Mouse (Mus musculus) lung, adult 2 months (tissue): ENCODE measurements around the gene Prps1l1. TPM values are rescaled to one million over a fixed set of nuclear protein-coding genes. Genes with fewer than 3 reads are reported as not detected.

ENCODE experiments used
- DNase-seq: peaks from one replicate; pipeline ENCODE4 v3.0.0; 2022
- H3K4me1 ChIP-seq: fragments of 200-500 bp; 2 replicates; pipeline ENCODE4 v1.6.1; 2011; ENCODE audit warnings: low read length; ENCODE audit not compliant: control insufficient read depth, insufficient read depth
- H3K4me3 ChIP-seq: fragments of 200-500 bp; replicated peaks from 2 replicates; pipeline ENCODE3; 2011; ENCODE audit warnings: low read depth, mild to moderate bottlenecking, control low read depth, low read length; ENCODE audit errors: extremely low read depth
- CTCF ChIP-seq: fragments of 200-500 bp; IDR thresholded peaks from 2 replicates; pipeline ENCODE4 v1.5.1; 2011; ENCODE audit warnings: mild to moderate bottlenecking, low read length, control low read depth; ENCODE audit not compliant: insufficient read depth
- POLR2A ChIP-seq: fragments of 200-500 bp; IDR thresholded peaks from 2 replicates; pipeline ENCODE4 v1.6.1; 2011; ENCODE audit warnings: low read depth, mild to moderate bottlenecking, control low read depth, low read length, borderline replicate concordance; ENCODE audit errors: extremely low read depth
- WGBS: fragments of 180-500 bp; shearing (Covaris S2); methylation state at CpG from one replicate; pipeline ENCODE4 v1.1.7; 2018; 5-methylcytosine and 5-hydroxymethylcytosine counted together
- polyA plus RNA-seq: library from polyadenylated mRNA; depleted of rRNA; stranded (reverse); fragments of >200 nt; gene quantifications from 2 replicates; pipeline ENCODE4 v1.2.3, GENCODE M21; 2012; rRNA removed

The Prps1l1 gene
- polyA plus RNA-seq, 1 experiment, result not detected

DNA sequence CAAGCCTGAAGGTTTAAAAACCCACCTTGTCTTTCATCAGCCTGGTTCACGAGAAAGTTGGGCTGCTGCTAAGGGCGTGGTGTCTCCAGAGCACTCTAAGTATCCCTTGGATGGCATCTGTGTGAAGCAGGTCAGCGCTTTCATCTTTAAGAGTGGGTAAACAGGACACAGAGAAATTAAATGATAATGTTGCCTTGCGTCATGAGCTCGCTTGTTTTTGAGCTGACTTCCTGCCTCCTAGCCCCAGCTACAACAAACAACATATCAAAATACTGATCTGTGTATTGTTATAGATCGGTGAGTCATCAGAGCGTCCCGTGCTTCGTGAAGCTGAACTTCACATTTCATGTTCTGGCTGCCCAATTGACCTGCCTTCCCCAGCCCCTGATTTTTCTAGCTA, 36.7 kb downstream of the Prps1l1 start:
- TF ChIP-seq POLR2A (no peak), CTCF (no peak)
- WGBS, result 48% methylated on average over 9 of the region's 9 CpGs
- Histone ChIP-seq H3K4me3 (no peak overlapping the region), H3K4me1 (peaks cover 6% of the 10 kb centered on the region)
- no peak for DNase-seq

DNA sequence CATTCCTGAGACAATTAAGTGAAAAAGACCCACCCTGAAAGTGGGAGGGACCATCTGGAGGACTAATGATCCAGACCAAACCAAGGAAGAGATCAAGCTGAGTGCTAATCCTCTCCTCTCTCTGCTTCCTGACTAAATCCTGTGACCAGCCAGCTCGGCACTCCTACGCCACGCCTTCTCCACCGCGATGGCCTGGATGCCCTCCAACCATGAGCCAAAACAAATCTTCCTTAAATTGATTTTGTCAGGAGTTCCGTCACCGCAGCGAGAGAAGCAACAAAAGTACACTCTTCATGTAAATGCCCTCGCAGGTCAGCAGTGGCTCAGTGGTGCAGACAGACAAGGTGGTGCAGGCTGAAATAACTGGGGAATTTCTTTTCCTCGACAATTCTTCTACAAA, 37.5 kb downstream of the Prps1l1 start:
- DNase-seq, result no peak
- Histone ChIP-seq H3K4me3 (no peak overlapping the region), H3K4me1 (peaks cover 6% of the 10 kb centered on the region)
- 41% methylated on average over 10 of the region's 10 CpGs for WGBS
- TF ChIP-seq POLR2A (no peak), CTCF (no peak)

DNA sequence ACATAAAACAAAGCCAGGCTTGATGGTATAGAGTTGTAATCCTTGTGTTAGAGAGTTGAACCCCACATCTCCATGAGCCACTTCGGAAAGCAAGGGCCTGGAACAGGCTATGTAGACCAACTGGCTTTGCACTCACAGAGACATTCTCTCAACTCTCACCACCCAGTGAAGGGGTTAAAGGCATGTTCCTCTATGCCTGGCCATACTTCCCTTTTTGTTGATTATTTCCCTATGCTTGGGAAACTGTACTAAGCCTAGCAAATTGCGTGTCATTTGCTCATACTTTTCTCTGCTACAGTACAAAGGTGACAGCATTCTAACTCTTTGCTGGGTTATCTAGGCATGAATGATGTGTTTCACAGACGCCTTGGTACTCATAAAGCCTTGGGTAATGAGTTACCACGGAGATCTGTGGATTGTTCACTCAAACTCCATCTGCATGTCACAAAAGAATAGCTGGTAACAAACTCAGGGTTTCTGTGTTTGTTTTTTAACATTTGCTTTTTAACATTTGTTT, 41.4 kb downstream of the Prps1l1 start:
- Histone ChIP-seq H3K4me3 (no peak overlapping the region), H3K4me1 (peaks cover 6% of the 10 kb centered on the region)
- TF ChIP-seq POLR2A (no peak), CTCF (no peak)
- 66% methylated on average over 4 of the region's 4 CpGs for WGBS
- no peak for DNase-seq

DNA sequence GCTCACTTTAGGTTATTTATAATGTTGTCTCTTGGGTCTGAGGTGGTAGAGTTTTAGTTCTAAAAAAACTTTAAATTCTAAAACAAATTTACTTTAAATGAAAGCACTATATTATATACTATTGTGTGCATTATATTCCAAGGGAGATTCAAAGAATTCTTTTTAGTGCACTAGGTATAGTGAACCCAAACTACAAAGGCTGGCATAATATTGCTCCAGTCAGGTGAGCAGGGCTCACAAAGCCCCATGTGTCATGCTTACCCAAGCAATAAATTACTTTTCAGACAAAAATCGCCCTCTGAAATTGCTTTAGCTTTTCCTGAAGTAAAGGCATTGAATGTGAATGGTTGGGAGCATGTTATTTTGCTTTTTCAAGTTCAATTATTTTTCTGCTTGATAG, 43.0 kb downstream of the Prps1l1 start:
- TF ChIP-seq POLR2A (no peak), CTCF (no peak)
- no peak for DNase-seq
- H3K4me3 ChIP-seq, result no peak overlapping the region
- 80% methylated on average over 1 of the region's 1 CpGs for WGBS
- H3K4me1 ChIP-seq, result no peaks in the 10 kb centered on the region

Other genes starting within 250 kb of the Prps1l1 start
- 3.0 and 4.8 TPM in 2 replicates for gene Hdac9, start 67.7 kb upstream of the Prps1l1 start, polyA plus RNA-seq
- 6.6 and 9.4 TPM in 2 replicates for gene Snx13, start 62.4 kb downstream of the Prps1l1 start, polyA plus RNA-seq